Mouse (Mus musculus) ovary, postnatal 10 days (tissue): ENCODE measurements around the gene Gm3685.
A peak's percentile ranks its signal among the peaks of the same experiment; 100 is the strongest.
"Not testable (repeated sequence)": the region's sequence is repeated elsewhere in the genome, so short reads cannot be mapped to it uniquely, and the experiment has no call there.

Experiments used
- DNase-seq: peaks from one replicate; pipeline ENCODE4 v3.0.0; 2022; ENCODE audit warnings: low spot score

The Gm3685 gene

GRCm38 (mm10) chr14:7044870-7045269, at the start of gene Gm3685:
Gm3685 (minus strand) TSS chr14:7044970.
- DNase-seq = not testable (repeated sequence)

DNA sequence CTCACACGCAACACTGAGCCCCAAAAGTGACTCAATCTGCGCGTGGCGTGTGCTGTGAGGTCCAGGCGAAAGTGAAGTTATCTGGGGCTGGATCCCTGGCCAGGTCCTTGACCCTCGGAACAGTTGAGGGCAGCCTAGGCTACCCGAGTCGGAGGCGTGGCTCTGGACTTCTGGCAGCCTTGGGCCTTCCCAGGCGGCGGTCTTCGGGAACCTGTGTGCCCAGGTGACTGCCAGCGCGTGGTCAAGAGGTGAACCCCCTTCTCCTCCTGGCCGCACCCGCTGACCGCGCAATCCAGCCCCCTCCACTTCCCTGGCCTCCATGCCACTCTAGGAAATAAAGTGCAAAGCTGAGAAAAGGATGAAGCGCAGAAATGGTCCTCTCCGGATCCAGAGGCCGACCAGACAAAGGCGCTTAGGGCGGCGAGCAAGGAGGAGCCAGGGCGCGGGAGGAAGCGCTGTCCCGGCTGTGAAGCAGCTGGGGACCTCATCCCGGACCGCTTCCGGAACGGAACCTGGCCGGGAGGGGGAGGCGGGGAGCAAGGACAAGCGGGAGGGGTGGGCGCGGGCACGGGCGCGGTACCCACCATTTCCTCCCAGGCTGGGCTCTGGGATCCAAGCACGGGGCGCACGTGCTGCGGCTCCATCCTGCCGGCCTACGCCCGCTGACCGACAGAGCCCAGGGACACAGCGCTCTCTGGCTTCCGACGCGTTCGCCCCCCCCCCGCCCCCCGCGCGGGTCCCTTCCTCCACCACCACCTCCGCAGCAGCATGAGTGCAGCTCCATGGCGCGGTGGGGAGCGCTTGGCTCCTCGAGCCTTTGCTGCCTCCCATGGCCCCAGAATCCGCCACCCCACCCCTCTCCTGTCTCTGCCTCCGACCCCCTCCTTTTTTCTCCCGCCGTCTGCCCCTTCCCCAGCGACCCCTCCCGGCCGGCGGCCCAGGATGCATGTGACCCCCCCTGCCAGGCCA, 17.7 kb downstream of the Gm3685 start, which contains the start of gene Gm10406:
Gm10406 (minus strand) TSS at position 669 of the 969 bp plus-strand sequence.
- peak; percentile 1 for DNase-seq

GRCm38 (mm10) chr14:7026274-7026673, 18.5 kb downstream of the Gm3685 start:
- not testable (repeated sequence) for DNase-seq
